33 mouse cellular contexts compared by ENCODE assay signal in genomic region chr8:12282128-12282527, GRCm38 (mm10). TPM values are rescaled to one million over a fixed set of nuclear protein-coding genes. Genes with fewer than 3 reads are reported as not detected.
DNase-seq lines count a peak whose midpoint lies in the region; ATAC-seq and TF ChIP-seq lines count a peak whose summit lies in the region.
"Had no signal": no experiment of that assay in that cellular context is flagged by ENCODE, and none has a peak within 500 bp of the region (broad histone marks: within the 10 kb centered on the region; RNA-seq: fewer than 3 reads in every experiment).

No protein-coding gene starts in this region.

- DNase-seq in embryonic facial prominence, embryonic 14.5 days (ENCODE audit: low spot score) = peak; percentile 35
- DNase-seq in embryonic facial prominence, embryonic 10.5 days (ENCODE audit: low spot score) = no peak
- DNase-seq in brain, embryonic 14.5 days (ENCODE audit: low read depth) = peak; percentile 88
- no peak for DNase-seq in left cerebral cortex, adult 11 months (ENCODE audit: low spot score)
- DNase-seq in retina, postnatal 1 day = no peak
- DNase-seq: adrenal gland, adult 8-10 months; cerebellum, adult 8-10 months; gastrocnemius, postnatal 36 days; kidney, adult 11 months; liver; right cerebral cortex, adult 18-20 months had no signal

- H3K9ac ChIP-seq in embryonic facial prominence, embryonic 14.5 days (ENCODE audit: low read depth, low read length) = no peak overlapping the region
- H3K9ac ChIP-seq in midbrain, embryonic 15.5 days = no peak overlapping the region
- H3K9ac ChIP-seq: hindbrain, embryonic 12.5 days; liver, embryonic 15.5 days; lung, embryonic 15.5 days; neural tube, embryonic 13.5 days had no signal

- no peak overlapping the region for H3K4me2 ChIP-seq in embryonic facial prominence, embryonic 14.5 days (ENCODE audit: low read depth, low read length)
- H3K4me2 ChIP-seq in midbrain, embryonic 15.5 days = no peak overlapping the region
- H3K4me2 ChIP-seq: hindbrain, embryonic 12.5 days; liver, embryonic 15.5 days; lung, embryonic 15.5 days; neural tube, embryonic 13.5 days had no signal

- H3K9me3 ChIP-seq in embryonic facial prominence, embryonic 14.5 days (ENCODE audit: control insufficient read depth, low read length) = no peaks in the 10 kb centered on the region
- no peaks in the 10 kb centered on the region for H3K9me3 ChIP-seq in embryonic facial prominence, embryonic 10.5 days
- H3K9me3 ChIP-seq in E14TG2a.4 (ENCODE audit: low read length) = no peaks in the 10 kb centered on the region
- no peaks in the 10 kb centered on the region for H3K9me3 ChIP-seq in midbrain, embryonic 15.5 days
- H3K9me3 ChIP-seq: G1E; hindbrain, embryonic 12.5 days; limb, embryonic 10.5 days; liver, embryonic 15.5 days; lung, embryonic 15.5 days; neural tube, embryonic 13.5 days had no signal

- H3K4me1 ChIP-seq in embryonic facial prominence, embryonic 14.5 days (ENCODE audit: control insufficient read depth, insufficient read depth, low read length) = peaks cover 19% of the 10 kb centered on the region
- H3K4me1 ChIP-seq in embryonic facial prominence, embryonic 10.5 days = peaks cover 18% of the 10 kb centered on the region
- H3K4me1 ChIP-seq in E14TG2a.4 (replicated peaks; ENCODE audit: low read depth, low read length) = no peaks in the 10 kb centered on the region; the same call in 1 of the 2 replicates
- no peaks in the 10 kb centered on the region for H3K4me1 ChIP-seq in midbrain, embryonic 15.5 days
- H3K4me1 ChIP-seq: liver, embryonic 15.5 days had no signal

- no peak for TF ChIP-seq POLR2A in brain, embryonic 14.5 days (IDR thresholded peaks at IDR 0.05; ENCODE audit: borderline replicate concordance, extremely low read depth, insufficient read depth, insufficient read length, poor library complexity, severe bottlenecking)

- no peak for TF ChIP-seq CTCF in E14TG2a.4 (conservative IDR thresholded peaks at IDR 0.05; ENCODE audit: low read length)
- no peak for TF ChIP-seq CTCF in brain, embryonic 14.5 days (IDR thresholded peaks at IDR 0.05; ENCODE audit: borderline replicate concordance, extremely low read depth, insufficient read depth, insufficient read length)

- H3K27ac ChIP-seq in embryonic facial prominence, embryonic 14.5 days (replicated peaks; ENCODE audit: low read depth, low read length) = no peak overlapping the region
- H3K27ac ChIP-seq in embryonic facial prominence, embryonic 10.5 days (replicated peaks) = no peak overlapping the region
- H3K27ac ChIP-seq in midbrain, embryonic 15.5 days = no peak overlapping the region
- H3K27ac ChIP-seq: hindbrain, embryonic 12.5 days; kidney, postnatal 0 days; limb, embryonic 10.5 days; liver, embryonic 15.5 days; lung, embryonic 15.5 days; macrophage; neural tube, embryonic 13.5 days; stomach, postnatal 0 days had no signal

- H3K4me3 ChIP-seq in embryonic facial prominence, embryonic 14.5 days (ENCODE audit: low read depth, low read length) = no peak overlapping the region
- no peak overlapping the region for H3K4me3 ChIP-seq in embryonic facial prominence, embryonic 10.5 days
- peak overlapping the region; percentile 45 for H3K4me3 ChIP-seq in E14TG2a.4 (replicated peaks; ENCODE audit: low read length)
- no peak overlapping the region for H3K4me3 ChIP-seq in midbrain, embryonic 15.5 days
- H3K4me3 ChIP-seq: hindbrain, embryonic 12.5 days; limb, embryonic 10.5 days; liver, embryonic 15.5 days; lung, embryonic 15.5 days; myocyte; neural tube, embryonic 13.5 days had no signal

- 74% methylated on average over 22 of the region's 22 CpGs for WGBS in embryonic facial prominence, embryonic 14.5 days
- 77% methylated on average over 22 of the region's 22 CpGs for WGBS in embryonic facial prominence, embryonic 10.5 days
- 66% methylated on average over 22 of the region's 22 CpGs for WGBS in midbrain, embryonic 15.5 days

- H3K36me3 ChIP-seq in embryonic facial prominence, embryonic 14.5 days (ENCODE audit: control insufficient read depth, insufficient read depth, low read length) = no peaks in the 10 kb centered on the region
- H3K36me3 ChIP-seq in embryonic facial prominence, embryonic 10.5 days (replicated peaks) = no peaks in the 10 kb centered on the region
- H3K36me3 ChIP-seq in E14TG2a.4 (ENCODE audit: insufficient read depth, low read length) = no peaks in the 10 kb centered on the region
- no peaks in the 10 kb centered on the region for H3K36me3 ChIP-seq in midbrain, embryonic 15.5 days (replicated peaks)
- H3K36me3 ChIP-seq: G1E; hindbrain, embryonic 12.5 days; limb, embryonic 10.5 days; liver, embryonic 15.5 days; lung, embryonic 15.5 days; neural tube, embryonic 13.5 days had no signal

- ATAC-seq in embryonic facial prominence, embryonic 14.5 days (ENCODE audit: low read depth) = no peak; the same call in 1 of the 2 replicates
- peak; percentile 27; the same call in 1 of the 2 replicates for ATAC-seq in midbrain, embryonic 15.5 days (replicated peaks)
- ATAC-seq in granulocyte monocyte progenitor cell, adult 5-6 weeks (replicated peaks; ENCODE audit: poor library complexity, severe bottlenecking) = no peak
- ATAC-seq: activated CD4-positive, CD25-positive, alpha-beta regulatory T cell, adult 4 months had no signal

- H3K27me3 ChIP-seq in embryonic facial prominence, embryonic 14.5 days (replicated peaks; ENCODE audit: control insufficient read depth, insufficient read depth, low read length) = no peaks in the 10 kb centered on the region
- H3K27me3 ChIP-seq in embryonic facial prominence, embryonic 10.5 days (replicated peaks; ENCODE audit: low read depth, poor library complexity, severe bottlenecking) = peaks cover 44% of the 10 kb centered on the region
- peaks cover 54% of the 10 kb centered on the region for H3K27me3 ChIP-seq in E14TG2a.4 (ENCODE audit: insufficient read depth, low read length)
- H3K27me3 ChIP-seq in midbrain, embryonic 15.5 days (replicated peaks) = peaks cover 5% of the 10 kb centered on the region; the same call in 1 of the 2 replicates
- H3K27me3 ChIP-seq: liver, embryonic 15.5 days; lung, embryonic 15.5 days had no signal

RNA-seq across cellular contexts. Expression of gene A230072I06Rik, which starts 3.5 kb away (rescaled TPM):
- polyA plus RNA-seq in embryonic facial prominence, embryonic 14.5 days (2014; fragmentation: Nextera tagmentation; extraction: Ambion mirVana) = not detected in 2 replicates
- not detected in 2 replicates for polyA plus RNA-seq in embryonic facial prominence, embryonic 10.5 days (2016; fragmentation: Nextera tagmentation; extraction: Ambion mirVana)
- 0.11 and 0.29 TPM in 2 replicates for polyA plus RNA-seq in brain, embryonic 14.5 days (2012; rRNA removed)
- polyA plus RNA-seq in midbrain, embryonic 15.5 days (2015; fragmentation: Nextera tagmentation; extraction: Ambion mirVana) = 0.09 and 0.15 TPM in 2 replicates
- not detected in 2 replicates for total RNA-seq in granulocyte monocyte progenitor cell, adult 5-6 weeks (2014; fragmentation: Nextera tagmentation)
- total RNA-seq in granulocyte monocyte progenitor cell, adult 5-6 weeks (2017) = not detected in 2 replicates
- total RNA-seq: adrenal gland, adult 8-10 months; gastrocnemius, adult 18-20 months; gastrocnemius, postnatal 36 days; heart, adult 8-10 months; heart, postnatal 25 days had no signal
- polyA plus RNA-seq: activated CD4-positive, CD25-positive, alpha-beta regulatory T cell, adult 4 months; cortical plate, adult 2 months; embryonic facial prominence, embryonic 11.5 days; G1E; heart, embryonic 14.5 days; kidney, postnatal 0 days; limb, embryonic 10.5 days; liver, embryonic 15.5 days; lung, embryonic 15.5 days; macrophage; myocyte; neural tube, embryonic 13.5 days; small intestine, adult 2 months; stomach, postnatal 0 days; thymus, postnatal 0 days had no signal

Comparison
In these comparisons a context has a peak if more than half of its experiments do, and no peak if none do; other contexts are left out.
1. DNase-seq: peak in embryonic facial prominence, embryonic 14.5 days (single experiment) and brain, embryonic 14.5 days (single experiment); none in embryonic facial prominence, embryonic 10.5 days (single experiment), left cerebral cortex, adult 11 months (single experiment) and retina, postnatal 1 day (single experiment).